Mouse (Mus musculus) midbrain, embryonic 14.5 days (tissue): ENCODE measurements around the gene Sult1c2. TPM values are rescaled to one million over a fixed set of nuclear protein-coding genes. Genes with fewer than 3 reads are reported as not detected.
"Not testable (repeated sequence)": the region's sequence is repeated elsewhere in the genome, so short reads cannot be mapped to it uniquely, and the experiment has no call there.

Experiments used
- ATAC-seq: fragments of 200-750 bp; cut with Nextera tagmentation; 2 replicates; pipeline ENCODE4 v1.8.0; 2017; ENCODE audit warnings: moderate number of reproducible peaks, moderate library complexity; ENCODE audit not compliant: low FRiP score, low TSS enrichment
- DNase-seq: peaks from one replicate; pipeline ENCODE4 v3.0.0-alpha.2; 2015
- H3K27ac ChIP-seq: fragments of 300-500 bp; sonication (generic); replicated peaks from 2 replicates; pipeline ENCODE4 v1.5.1; 2014; ENCODE audit warnings: mild to moderate bottlenecking, low read depth, low read length, moderate library complexity
- H3K27me3 ChIP-seq: fragments of 300-500 bp; sonication (generic); 2 replicates; pipeline ENCODE4 v1.6.1; 2014; ENCODE audit warnings: low read length, control low read depth, mixed read lengths; ENCODE audit not compliant: control insufficient read depth, insufficient read depth
- H3K36me3 ChIP-seq: fragments of 300-500 bp; sonication (generic); 2 replicates; pipeline ENCODE4 v1.6.1; 2014; ENCODE audit warnings: low read length, control low read depth; ENCODE audit not compliant: control insufficient read depth, insufficient read depth
- H3K4me1 ChIP-seq: fragments of 300-500 bp; sonication (generic); 2 replicates; pipeline ENCODE4 v1.6.1; 2014; ENCODE audit warnings: mild to moderate bottlenecking, antibody characterized with exemption, low read length, control low read depth; ENCODE audit not compliant: control insufficient read depth, insufficient read depth
- H3K4me2 ChIP-seq: fragments of 300-500 bp; sonication (generic); 2 replicates; pipeline ENCODE4 v1.6.1; 2014; ENCODE audit warnings: mild to moderate bottlenecking, low read length, moderate library complexity
- H3K4me3 ChIP-seq: fragments of 300-500 bp; sonication (generic); replicated peaks from 2 replicates; pipeline ENCODE4 v1.5.1; 2014; ENCODE audit warnings: low read depth, low read length
- H3K9ac ChIP-seq: fragments of 300-500 bp; sonication (generic); replicated peaks from 2 replicates; pipeline ENCODE4 v1.6.1; 2014; ENCODE audit warnings: mild to moderate bottlenecking, low read length, moderate library complexity
- H3K9me3 ChIP-seq: fragments of 300-500 bp; sonication (generic); 2 replicates; pipeline ENCODE4 v1.6.1; 2016; ENCODE audit warnings: low read length, control low read depth, mixed read lengths; ENCODE audit not compliant: control insufficient read depth
- WGBS: fragments of 180-500 bp; shearing (Covaris S2); extraction: QIAGEN DNeasy Blood & Tissue Kit; methylation state at CpG from one replicate; pipeline ENCODE4 v1.1.7; 2014; 5-methylcytosine and 5-hydroxymethylcytosine counted together
- polyA plus RNA-seq: library from polyadenylated mRNA; unstranded; fragments of >200 nt; fragmentation: Nextera tagmentation; extraction: Ambion mirVana; gene quantifications from 2 replicates; pipeline ENCODE4 v1.2.1, GENCODE M21; 2014

Gene Sult1c2
- polyA plus RNA-seq, 1 experiment from 2014 or later = not detected

- Histone ChIP-seq H3K4me1 (no peaks in the 10 kb centered on the region), H3K36me3 (no peaks in the 10 kb centered on the region), H3K4me3 (no peak overlapping the region), H3K27ac (no peak overlapping the region), H3K27me3 (no peaks in the 10 kb centered on the region), H3K9ac (no peak overlapping the region), H3K9me3 (no peaks in the 10 kb centered on the region; the same call in 1 of the 2 replicates), H3K4me2 (no peak overlapping the region)
- ATAC-seq = no peak; the same call in 1 of the 2 replicates
- 63% methylated on average over 3 of the region's 3 CpGs for WGBS
- DNase-seq = peak; percentile 65
Observed at GRCm38 (mm10) chr17:53833366-53833765, 12.8 kb downstream of the Sult1c2 start.

- WGBS = 88% methylated on average over 16 of the region's 16 CpGs
- DNase-seq, H3K4me3 ChIP-seq, H3K27me3 ChIP-seq, ATAC-seq, H3K9me3 ChIP-seq, H3K36me3 ChIP-seq, H3K27ac ChIP-seq, H3K4me1 ChIP-seq, H3K4me2 ChIP-seq, H3K9ac ChIP-seq: not testable (repeated sequence)
Observed at GRCm38 (mm10) chr17:53803974-53804373, 42.2 kb downstream of the Sult1c2 start.

- no peak for ATAC-seq
- Histone ChIP-seq H3K4me3 (no peak overlapping the region), H3K27ac (no peak overlapping the region), H3K9me3 (no peaks in the 10 kb centered on the region), H3K4me1 (no peaks in the 10 kb centered on the region), H3K27me3 (no peaks in the 10 kb centered on the region), H3K36me3 (no peaks in the 10 kb centered on the region), H3K4me2 (no peak overlapping the region), H3K9ac (no peak overlapping the region)
- DNase-seq = no peak
- 83% methylated on average over 1 of the region's 1 CpGs for WGBS
Observed at GRCm38 (mm10) chr17:53783381-53783780, 62.8 kb downstream of the Sult1c2 start.

Other genes with a start within 250 kb of the Sult1c2 start
- 7.3 and 9.2 TPM in 2 replicates for gene Sgo1, start 157.0 kb downstream of the Sult1c2 start, polyA plus RNA-seq
- not detected in 2 replicates for gene Sult1c1, start 144.3 kb upstream of the Sult1c2 start, polyA plus RNA-seq